Mouse (Mus musculus): ENCODE results near the gene Pax7.

The Pax7 gene

DNA sequence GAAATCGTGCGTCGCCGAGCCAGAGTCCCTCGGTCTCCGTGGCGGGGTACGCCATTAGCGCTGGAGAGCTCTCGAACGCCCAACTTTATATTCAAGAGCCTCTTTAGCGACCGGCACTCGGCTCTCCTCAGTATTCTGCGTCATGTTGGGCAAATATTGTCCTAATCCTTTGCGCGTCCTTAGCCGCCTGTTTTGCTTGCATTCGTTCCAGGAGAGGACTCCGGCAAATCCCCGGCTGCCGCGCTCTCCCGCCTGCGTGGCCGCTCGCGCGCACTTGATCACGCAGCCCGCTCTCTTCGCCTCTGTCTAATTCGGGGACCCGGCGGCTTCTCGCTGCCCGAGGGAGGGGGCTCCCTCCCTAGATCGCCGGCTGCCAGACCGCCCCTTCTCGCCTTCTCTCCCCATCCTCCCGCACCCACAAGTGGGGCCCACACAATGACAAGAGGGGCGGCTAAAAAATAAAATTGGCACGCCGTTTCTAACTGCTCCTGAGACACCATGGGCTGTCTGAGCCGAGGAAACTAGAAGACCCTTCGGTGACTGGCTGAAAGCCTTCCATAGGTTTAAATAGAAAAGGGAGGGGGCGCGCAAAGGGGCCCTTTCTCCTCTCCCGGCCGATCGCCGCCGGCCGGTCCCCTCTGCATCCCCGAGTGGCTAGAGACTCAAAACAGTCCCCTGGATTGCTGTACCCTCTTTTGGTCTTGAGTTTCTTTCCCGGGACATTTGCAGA is 1.7 kb downstream of the Pax7 start:
- no peak for DNase-seq (ENCODE audit: low spot score in 2 of 2)

DNA sequence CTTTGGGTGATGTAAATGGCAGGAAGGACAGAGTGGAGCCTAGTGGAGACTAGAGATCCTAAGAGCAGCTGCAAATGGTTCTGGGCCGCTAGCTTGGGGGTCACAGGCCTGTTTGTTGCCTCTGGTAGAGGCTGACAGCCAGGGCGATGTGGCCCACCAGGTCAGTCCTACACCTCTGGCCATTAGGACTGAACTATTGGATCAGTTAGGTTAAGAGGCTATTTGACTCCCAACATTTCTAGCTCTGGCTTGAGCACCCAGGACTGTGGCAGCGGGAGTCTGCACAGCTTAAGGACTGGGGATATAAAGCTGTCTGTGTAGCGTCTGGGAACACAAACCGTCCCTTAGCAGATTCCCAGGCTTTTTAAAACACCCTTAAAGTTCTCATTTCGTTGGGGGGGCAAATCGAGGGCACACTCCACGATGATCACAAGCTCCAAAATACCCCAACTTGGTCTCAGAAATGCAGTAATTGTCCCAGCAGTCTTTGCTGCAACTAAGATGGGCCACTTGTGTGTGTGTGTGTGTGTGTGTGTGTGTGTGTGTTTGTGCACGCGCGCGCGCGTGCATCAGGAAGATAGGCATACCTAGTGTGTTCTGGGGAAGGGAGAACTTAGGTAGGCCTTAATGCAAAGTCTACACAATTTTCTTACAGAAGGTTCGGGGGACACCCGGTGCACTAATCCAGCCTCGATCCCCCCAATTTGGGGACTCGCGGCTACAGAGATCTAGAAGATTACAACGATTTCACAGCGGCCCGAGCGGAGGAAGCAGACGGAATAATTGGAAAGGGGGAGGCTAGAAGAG is 2.5 kb downstream of the Pax7 start:
- DNase-seq (ENCODE audit: low spot score in 2 of 2) = no peak

DNA sequence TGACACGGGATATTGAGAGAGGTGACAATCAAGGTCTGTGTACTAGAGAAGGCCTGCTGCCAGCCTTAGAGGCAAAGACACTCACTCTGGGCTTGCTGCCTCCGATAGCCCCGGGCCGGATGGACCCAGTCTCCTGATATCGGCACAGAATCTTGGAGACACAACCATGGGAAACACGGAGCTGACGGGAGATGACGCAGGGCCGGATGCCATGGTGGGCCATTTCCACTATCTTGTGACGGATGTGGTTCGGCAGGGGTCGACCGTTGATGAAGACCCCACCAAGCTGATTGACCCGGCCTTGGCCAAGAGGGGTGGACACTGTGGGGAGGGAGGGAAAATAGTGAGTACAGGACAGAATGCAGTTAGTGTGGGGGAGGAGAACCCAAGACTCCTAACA is 3.3 kb downstream of the Pax7 start:
- no peak for DNase-seq (ENCODE audit: low spot score in 2 of 2)

DNA sequence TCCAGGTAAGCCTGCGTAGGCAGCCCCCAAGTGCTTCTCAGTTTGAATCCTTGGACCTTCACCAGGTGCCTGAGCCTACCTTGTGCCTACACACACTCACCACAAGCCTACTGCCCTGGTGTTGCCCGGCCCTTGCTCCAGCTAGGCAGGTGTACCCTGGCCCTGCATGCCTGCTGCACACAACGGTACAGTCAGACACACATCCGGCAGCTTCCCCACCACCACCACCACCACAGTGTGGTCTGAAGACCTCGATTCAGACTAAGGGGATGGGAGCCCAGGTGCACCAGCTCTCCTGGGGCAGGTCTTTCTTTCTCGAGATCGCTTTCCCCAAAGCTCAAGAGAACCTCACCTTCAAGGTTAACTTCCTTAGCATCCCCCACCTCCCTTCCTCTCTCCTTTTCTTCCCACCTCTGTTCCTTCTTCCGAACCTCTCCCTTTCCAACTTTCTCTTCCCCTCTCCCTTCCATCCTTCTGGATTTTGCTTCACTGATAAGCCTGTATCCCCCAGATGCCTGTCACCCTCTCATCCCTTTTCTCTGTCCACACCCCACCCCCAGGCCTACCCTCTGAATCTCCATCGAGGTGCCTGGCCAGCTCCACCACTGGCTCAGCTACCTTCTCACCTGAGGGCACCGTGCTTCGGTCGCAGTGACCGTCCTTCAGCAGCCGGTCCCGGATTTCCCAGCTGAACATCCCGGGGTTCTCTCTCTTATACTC is 4.3 kb downstream of the Pax7 start:
- no peak for DNase-seq (ENCODE audit: low spot score in 2 of 2)

DNA sequence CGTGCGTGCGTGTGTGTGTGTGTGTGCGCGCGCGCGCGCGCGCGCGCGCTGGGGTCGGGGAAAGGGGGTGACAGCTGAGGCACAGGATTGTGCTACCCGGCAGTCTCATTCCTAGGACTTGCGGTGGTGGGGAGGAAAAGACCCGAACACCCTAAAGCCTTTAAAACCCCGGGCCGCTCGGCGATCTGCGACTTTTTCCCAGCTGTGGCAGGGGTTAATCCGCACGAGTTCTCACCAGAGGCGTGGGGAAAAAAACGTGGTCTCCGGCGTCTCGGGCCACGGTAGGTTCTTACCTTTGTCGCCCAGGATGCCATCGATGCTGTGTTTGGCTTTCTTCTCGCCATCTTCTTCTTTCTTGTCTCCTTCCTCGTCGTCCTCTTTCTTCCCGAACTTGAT is 5.0 kb downstream of the Pax7 start:
- no peak for DNase-seq (ENCODE audit: low spot score in 2 of 2)

DNA sequence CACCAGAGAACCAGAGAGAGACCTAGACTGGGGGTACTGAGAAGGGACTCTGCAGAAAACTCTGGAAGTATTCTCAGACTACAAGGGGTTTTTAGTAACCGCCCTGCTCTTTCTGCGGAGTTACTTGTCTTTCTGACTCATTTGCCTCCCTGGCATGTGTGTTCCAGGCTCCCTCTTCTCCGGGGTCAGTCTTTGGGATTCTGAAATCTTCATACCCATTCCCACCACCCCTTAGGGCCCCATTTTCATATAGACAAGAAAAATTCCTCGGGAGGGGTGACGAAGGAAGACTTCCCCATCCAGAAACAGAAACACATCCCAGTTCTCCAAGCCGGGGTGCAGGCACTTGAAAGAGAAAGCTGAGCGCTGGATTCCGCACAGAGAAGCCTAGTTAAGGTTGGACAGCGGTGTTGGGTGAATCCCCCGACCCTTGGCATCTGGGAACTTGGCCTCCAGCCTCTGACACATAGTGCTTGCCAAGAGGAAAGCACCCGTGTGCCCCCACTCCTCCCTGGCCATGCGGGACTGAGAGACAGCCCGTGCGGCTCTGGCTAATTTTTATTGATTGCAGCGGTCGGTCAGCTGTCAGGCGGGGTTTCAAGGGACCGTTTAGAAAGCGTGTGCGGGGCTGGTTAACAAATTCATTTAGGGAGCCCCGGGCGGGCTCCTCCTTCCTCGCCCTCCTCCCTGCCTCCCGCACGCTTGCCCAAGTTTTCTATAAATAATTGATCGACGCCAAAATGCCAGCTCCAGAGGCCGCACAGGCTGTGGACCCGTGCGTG is 5.6 kb downstream of the Pax7 start:
- no peak for DNase-seq (ENCODE audit: low spot score in 2 of 2)

DNA sequence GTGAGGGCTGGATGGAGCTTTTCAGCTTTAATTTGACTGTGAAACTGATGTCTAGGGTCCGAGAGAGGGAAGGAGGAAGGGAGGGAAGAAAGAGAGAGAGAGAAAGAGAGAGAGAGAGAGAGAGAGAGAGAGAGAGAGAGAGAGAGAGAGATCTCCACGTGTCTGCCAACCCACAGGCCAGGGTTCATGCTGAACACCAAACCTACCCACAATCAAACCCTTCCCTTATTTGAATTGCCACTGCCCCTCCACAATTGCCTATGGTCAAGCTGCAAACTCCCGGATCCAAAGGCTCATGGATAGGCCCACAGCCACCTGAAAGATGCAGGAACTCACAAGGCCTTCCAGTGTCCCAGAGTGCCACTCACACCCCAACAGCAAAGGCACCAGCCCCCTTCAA is 7.1 kb downstream of the Pax7 start:
- no peak for DNase-seq (ENCODE audit: low spot score in 2 of 2)

DNA sequence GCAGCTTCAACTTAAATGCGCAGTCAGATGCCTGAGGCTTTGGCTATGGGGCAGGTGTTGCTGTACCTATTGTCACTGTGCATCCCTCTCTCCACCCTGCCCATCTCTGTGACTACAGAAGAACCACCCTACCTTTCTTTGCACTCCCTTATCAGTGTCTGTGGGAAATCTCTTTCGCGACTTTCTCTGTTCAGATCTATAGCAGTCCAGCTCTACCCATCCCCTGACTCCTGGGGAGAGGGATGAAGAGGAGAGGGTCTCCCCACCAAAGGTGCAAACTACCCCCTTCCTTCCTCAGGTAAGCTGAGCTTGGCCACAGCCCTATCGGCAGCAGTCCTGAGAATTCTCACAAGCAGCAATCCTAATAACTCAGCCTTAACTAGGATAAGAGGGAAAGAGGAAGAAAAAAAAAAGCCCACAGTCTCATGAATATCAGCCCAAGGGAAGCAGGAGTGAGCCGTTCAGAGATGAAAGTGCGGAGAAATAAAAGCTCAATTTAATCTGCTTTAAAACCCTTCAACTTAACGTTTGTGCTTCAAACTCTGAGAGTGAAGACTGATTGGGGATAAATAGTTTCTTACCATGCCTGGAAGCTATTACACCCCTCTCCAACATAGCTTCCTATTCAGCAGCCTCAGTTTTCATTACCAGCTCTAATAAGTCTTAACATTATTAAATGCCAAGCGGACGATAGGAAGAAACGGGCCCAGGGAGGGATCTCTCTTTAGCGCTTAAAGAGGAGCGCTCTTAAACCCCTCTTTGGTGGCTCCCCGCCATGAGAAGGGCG is 7.8 kb downstream of the Pax7 start:
- no peak for DNase-seq (ENCODE audit: low spot score in 2 of 2)

DNA sequence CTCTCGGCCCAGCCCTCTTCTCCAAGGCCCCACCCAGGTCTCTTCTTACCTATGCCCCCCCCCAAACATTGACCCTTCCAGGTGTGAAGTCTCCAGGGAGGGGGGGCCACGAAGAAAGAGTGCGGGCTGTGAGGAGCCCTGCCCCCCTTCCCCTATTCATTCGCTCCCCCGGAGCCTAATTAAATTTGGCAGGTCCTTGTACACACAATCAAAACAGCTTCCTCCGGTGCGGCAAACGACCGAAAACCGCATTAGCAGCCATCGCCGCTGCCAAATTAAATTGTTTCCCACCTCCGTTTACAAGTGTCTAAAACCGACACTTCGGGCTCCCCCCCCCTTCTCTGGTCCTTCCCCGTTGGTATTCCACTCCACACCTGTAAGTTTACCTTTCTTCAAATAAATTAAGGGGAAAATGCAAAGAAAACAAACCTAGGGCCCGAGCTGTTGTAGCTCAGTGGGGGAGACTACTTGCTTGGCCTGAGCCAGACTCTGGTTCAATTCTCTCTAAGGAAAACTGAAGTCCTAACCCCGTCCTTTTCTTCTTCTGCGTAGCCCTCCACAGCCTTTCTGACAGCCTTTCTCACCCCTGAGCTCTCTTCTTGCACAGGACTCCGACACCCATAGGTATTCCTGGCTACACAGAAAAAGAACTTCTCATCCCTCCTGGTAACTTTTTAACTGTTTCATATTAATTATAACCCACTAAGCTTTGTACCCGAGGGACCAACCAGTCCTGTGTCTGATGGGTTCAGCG is 8.6 kb downstream of the Pax7 start:
- no peak for DNase-seq (ENCODE audit: low spot score in 2 of 2)

DNA sequence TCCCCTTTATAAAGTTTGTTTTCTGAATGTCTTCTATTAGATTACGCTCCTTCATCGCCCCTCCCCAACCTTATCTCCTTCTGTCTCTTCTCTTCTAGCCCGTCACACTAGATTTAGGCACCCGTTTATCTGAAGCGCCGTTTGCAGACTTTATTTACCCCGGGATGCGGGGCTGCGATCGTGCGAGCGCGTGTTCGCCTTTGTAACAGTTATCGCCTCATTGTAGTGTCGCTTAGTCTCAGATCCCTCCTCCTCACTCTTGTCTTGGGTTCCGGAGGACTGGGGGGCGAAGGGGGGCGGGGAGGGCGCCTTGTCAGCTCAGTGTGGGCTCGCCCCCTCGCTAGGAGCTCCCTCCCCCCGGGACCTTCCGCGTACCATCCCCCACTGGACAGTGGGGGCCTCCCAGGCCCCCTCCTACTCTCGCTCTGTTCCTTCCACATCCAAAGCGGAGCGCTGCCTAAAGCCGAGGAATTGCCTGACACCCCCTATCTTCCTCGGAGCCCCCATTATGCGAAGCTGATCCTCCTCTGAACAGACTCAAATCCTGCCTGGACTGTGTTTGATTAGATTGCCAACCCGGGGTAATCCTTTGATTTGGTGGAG is 9.4 kb downstream of the Pax7 start:
- DNase-seq (ENCODE audit: low spot score in 2 of 2) = no peak

DNA sequence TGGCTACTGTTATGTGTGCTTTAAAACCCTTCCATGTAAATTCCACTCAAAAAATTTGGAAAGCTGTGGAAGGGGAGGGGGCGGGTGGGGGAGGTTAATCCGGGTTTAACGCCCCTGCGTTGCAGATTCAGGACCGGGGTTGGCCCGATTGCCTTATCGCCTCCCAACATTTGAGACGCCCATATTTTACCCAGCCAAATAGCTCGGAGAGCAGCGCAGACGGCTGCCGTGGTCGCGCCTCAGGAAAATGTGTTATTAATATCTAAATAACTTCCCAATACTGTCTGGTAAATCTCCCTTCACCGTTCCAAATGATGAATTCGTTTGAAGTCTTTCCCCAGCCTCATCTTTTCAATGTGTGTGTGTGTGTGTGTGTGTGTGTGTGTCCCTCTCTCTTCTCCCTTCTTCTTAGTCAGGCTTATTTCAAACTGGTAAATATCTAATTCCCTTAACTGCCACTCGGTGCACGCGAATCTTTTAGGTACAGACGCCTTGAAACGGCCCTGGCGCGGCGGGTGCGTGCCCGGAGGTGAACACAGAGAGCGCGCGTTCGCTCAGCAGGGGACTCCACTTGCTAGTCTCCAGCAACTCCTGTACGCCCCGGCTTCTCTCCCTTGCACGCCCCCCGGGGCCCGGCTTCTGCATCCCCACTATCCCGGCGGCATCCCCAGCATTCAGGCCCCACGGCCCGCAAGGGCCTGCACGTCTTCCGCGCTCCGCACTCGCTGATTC is 10.0 kb downstream of the Pax7 start:
- DNase-seq (ENCODE audit: low spot score in 2 of 2) = no peak

DNA sequence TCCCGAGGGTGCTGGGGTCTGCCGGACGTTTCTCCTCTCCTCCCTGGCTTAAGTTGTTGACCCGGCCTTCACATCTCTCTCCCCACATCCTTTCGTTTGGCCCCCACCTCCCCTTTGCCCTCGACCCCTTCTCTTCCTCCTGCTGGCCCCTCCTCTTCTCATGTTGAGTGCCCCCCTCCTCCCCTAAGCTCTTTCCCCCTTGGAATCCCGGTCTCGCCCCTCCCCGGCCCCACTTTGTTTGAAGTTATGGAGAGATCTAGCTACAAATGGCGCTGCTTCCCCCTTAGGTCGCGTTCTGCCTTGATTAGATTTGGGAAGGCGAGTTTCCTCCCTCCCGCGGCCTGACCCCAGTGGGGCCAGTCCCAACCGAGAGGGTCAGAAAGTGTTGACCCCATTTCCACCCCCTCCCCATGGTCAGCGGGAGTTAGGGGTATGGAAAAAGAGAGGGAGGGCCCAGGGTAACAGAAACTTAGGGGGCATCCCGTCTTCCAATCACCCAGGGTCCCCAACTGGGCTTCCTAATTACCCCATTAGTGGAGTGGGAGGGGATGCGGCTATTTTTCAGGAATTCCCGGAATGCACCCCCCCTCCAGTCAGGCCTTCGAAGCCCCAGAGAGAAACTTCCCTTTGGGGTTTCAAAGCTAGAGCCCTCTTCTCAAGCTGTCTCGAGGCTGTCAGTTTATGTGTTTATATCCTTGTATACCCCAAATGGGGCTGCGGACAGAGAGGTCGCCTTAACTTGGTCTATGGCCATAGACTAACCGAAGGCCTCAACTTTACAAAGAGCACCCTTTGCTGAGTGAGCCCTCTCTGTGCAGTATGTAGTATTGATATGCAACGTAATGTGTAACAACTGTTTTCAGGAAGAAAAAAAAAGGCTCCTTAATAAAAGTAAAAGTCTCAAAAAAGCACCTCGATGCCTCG is 10.9 kb downstream of the Pax7 start:
- no peak for DNase-seq (ENCODE audit: low spot score in 2 of 2)

DNA sequence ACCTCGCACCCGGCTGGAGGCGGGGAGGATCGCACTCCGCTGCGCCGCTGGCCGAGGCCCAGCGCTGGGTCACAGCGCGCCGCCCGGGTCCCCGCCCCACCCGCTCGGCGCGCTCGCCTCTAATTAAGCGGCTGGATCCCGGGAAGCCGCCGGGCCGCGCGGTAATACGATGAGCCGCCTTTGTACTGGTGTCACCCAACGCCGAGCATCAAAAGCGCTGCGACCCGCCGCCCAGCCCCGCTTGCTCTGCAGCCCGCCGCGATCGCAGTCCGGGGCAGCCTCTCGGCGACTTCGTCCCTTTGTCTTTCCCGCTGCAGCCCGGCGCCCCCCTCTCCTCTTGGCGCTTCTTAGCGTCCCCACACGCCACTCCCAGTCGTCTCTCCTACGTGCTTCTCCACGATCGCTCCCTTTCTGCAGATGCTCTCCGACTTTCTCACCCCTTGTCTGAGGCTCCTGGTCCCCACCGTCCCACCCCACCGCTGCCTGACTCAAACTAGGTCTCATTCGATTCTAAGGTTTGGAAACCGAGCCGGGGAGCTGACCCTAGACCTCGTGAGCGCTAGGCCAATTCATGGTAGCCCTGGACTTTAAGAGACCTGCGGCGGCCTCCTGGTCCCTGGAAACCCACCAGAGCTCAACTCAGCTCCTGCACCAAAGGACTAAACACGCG is 11.7 kb downstream of the Pax7 start:
- no peak for DNase-seq (ENCODE audit: low spot score in 2 of 2)

DNA sequence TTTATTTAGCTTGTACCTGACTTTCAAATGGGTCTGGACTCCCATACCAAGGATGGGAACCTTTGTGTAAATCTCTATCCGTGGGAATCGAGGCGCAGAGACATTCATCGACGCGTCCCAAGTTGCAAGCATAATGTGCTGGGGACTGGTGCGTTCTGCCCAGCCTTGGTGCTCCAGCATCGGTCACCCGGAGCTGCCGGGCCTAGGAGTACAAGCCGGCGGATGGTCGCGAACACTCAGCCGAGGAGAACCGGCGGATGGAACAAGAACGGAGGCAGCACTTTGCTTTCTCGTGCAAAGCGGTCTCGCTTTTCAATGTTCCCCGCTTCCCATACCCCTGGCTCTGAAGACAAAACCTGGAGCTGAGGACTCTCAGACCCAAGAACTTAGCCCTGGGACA is 12.3 kb downstream of the Pax7 start:
- no peak for DNase-seq (ENCODE audit: low spot score in 2 of 2)

DNA sequence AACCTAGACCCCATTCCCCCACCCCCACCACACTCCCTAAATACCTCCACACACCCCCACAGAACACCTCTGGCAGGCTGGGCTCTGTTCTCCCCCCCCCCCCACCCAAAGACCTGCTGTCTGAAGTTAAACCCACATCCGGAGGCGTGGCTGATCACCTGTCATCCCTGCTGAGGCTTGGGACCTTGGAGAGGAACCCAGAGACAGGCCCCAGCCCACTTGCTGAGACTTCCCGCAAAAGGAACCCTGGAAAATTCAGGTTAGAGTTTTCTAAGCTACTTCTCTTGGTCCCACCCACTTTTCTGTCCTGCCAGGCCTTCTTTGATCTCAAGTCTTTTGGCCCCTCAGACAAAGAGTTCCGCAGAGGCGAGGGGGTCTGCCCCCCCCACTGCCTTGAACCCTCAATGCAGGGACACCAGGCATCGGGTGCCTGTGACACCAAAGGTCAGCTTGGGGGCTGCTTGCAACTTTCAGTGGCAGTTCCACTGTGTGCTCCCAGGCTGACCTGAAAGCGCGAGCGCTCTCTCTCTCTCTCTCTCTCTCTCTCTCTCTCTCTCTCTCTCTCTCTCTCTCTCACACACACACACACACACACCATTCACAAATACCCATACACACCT is 13.8 kb downstream of the Pax7 start:
- DNase-seq (ENCODE audit: low spot score in 2 of 2) = no peak

DNA sequence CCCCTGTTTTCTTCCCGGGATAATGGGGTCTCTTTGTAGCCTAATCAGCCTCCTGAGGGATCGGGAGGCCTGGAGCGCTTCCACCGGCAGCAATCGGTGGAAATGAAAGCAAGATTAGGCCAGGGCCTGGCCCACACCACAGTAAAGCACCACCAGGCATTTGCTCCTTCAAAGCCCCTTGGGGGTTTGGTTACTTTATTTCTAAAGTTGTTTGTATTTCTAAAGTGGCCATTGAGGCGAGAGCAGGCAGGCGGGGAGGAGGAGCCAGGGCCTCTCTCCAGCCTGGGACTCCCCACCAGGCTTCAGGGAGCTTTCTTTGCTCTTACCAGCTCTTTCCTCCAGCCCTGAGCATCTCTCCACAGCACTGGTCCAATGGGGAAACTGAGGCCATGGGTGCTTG is 15.2 kb downstream of the Pax7 start:
- DNase-seq (ENCODE audit: low spot score in 2 of 2) = no peak

DNA sequence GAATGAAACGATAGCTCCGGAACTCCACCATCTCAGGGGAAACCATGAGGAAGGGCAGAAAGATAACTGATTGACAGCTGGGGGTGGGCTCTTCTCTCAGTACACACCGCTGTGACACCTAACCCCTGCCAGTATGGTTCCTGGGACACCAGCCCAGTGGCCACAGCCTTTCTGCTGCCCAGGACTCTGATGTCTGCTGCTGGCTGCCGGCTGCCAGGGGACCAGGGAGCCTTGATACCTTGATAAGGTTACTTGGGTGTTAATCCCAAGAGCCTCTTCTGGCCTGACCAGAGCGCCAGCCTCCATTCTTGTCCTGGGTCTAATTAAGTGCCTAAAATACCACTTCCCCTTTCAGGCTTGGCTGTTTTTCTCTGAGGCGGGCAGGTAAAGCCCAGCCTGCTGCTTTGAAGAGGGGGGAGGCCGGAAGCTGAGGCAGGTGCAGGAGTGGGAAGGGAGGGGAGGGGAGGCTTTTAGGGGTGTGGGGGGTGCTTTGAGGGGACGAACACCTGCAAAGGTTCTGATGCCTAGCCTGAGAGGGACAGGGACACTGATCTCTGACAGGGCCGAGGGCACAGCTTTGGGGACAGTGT is 19.9 kb downstream of the Pax7 start:
- DNase-seq (ENCODE audit: low spot score in 2 of 2) = no peak

All from urinary bladder, adult 18-20 months (tissue).